Mouse (Mus musculus): ENCODE measurements around the gene Lmcd1. TPM values are rescaled to one million over a fixed set of nuclear protein-coding genes. Genes with fewer than 3 reads are reported as not detected.
A peak's percentile ranks its signal among the peaks of the same experiment; 100 is the strongest.

Gene Lmcd1
- polyA plus RNA-seq, 1 experiment from 2014 or later, result 31.7 TPM

GRCm38 (mm10) chr6:112302814-112303383 is 29.3 kb downstream of the Lmcd1 start:
- Histone ChIP-seq H3K4me2 (no peak overlapping the region), H3K27ac (ENCODE audit: low read depth) (no peak overlapping the region), H3K9ac (no peak overlapping the region), H3K4me3 (ENCODE audit: low read depth, low read length) (no peak overlapping the region), H3K9me3 (ENCODE audit: low read depth, low read length) (no peaks in the 10 kb centered on the region), H3K27me3 (ENCODE audit: insufficient read depth, low read length) (no peaks in the 10 kb centered on the region), H3K4me1 (ENCODE audit: insufficient read depth) (peaks cover 3% of the 10 kb centered on the region; the same call in 1 of the 2 replicates), H3K36me3 (ENCODE audit: insufficient read depth) (no peaks in the 10 kb centered on the region)
- 58% methylated on average over 9 of the region's 9 CpGs for WGBS
- no peak for ATAC-seq (ENCODE audit: insufficient read depth)
- DNase-seq, result no peak
- TF ChIP-seq CTCF (IDR thresholded peaks at IDR 0.05; ENCODE audit: low read depth), result no peak

- H3K9ac ChIP-seq, result no peak overlapping the region
- H3K27me3 ChIP-seq (ENCODE audit: insufficient read depth, low read length), result no peaks in the 10 kb centered on the region
- DNase-seq, result peak; percentile 72
- no peak for TF ChIP-seq CTCF (IDR thresholded peaks at IDR 0.05; ENCODE audit: low read depth)
- H3K9me3 ChIP-seq (ENCODE audit: low read depth, low read length), result no peaks in the 10 kb centered on the region
- H3K36me3 ChIP-seq (ENCODE audit: insufficient read depth), result no peaks in the 10 kb centered on the region
- no peak overlapping the region for H3K27ac ChIP-seq (ENCODE audit: low read depth)
- H3K4me2 ChIP-seq, result no peak overlapping the region
- no peak overlapping the region for H3K4me3 ChIP-seq (ENCODE audit: low read depth, low read length)
- WGBS, result 31% methylated on average over 8 of the region's 8 CpGs
- ATAC-seq (ENCODE audit: insufficient read depth), result peak; percentile 55
- H3K4me1 ChIP-seq (ENCODE audit: insufficient read depth), result peaks cover 3% of the 10 kb centered on the region; the same call in 1 of the 2 replicates
These were observed 31.2 kb downstream of the Lmcd1 start for GRCm38 (mm10) chr6:112304751-112305150.

GRCm38 (mm10) chr6:112309330-112309938 is 35.9 kb downstream of the Lmcd1 start:
- no peak overlapping the region; the same call in 1 of the 2 replicates for H3K27ac ChIP-seq (ENCODE audit: low read depth)

GRCm38 (mm10) chr6:112311385-112311784 is 37.8 kb downstream of the Lmcd1 start:
- no peak overlapping the region for H3K27ac ChIP-seq (ENCODE audit: low read depth)
- no peak overlapping the region for H3K4me2 ChIP-seq
- peaks cover 5% of the 10 kb centered on the region; the same call in 1 of the 2 replicates for H3K36me3 ChIP-seq (ENCODE audit: insufficient read depth)
- H3K27me3 ChIP-seq (ENCODE audit: insufficient read depth, low read length), result no peaks in the 10 kb centered on the region
- WGBS, result 23% methylated on average over 4 of the region's 4 CpGs
- TF ChIP-seq CTCF (IDR thresholded peaks at IDR 0.05; ENCODE audit: low read depth), result no peak
- no peak for ATAC-seq (ENCODE audit: insufficient read depth)
- DNase-seq, result peak; percentile 40
- H3K4me3 ChIP-seq (ENCODE audit: low read depth, low read length), result no peak overlapping the region
- no peaks in the 10 kb centered on the region for H3K4me1 ChIP-seq (ENCODE audit: insufficient read depth)
- no peak overlapping the region for H3K9ac ChIP-seq
- no peaks in the 10 kb centered on the region for H3K9me3 ChIP-seq (ENCODE audit: low read depth, low read length)

More at GRCm38 (mm10) chr6:112309330-112309938, 35.9 kb downstream of the Lmcd1 start:
- no peak overlapping the region for H3K4me3 ChIP-seq (ENCODE audit: low read depth, low read length)
- DNase-seq (peak; percentile 77), ATAC-seq (ENCODE audit: insufficient read depth) (peak; percentile 77)
- no peak for TF ChIP-seq CTCF (IDR thresholded peaks at IDR 0.05; ENCODE audit: low read depth)
- no peak overlapping the region for H3K4me2 ChIP-seq
- H3K4me1 ChIP-seq (ENCODE audit: insufficient read depth), result peaks cover 3% of the 10 kb centered on the region; the same call in 1 of the 2 replicates
- 31% methylated on average over 6 of the region's 6 CpGs for WGBS
- no peaks in the 10 kb centered on the region for H3K36me3 ChIP-seq (ENCODE audit: insufficient read depth)
- H3K9me3 ChIP-seq (ENCODE audit: low read depth, low read length), result no peaks in the 10 kb centered on the region
- H3K27me3 ChIP-seq (ENCODE audit: insufficient read depth, low read length), result no peaks in the 10 kb centered on the region
- no peak overlapping the region for H3K9ac ChIP-seq

GRCm38 (mm10) chr6:112319449-112319848 is 45.9 kb downstream of the Lmcd1 start:
- no peak for ATAC-seq (ENCODE audit: insufficient read depth)
- H3K4me2 ChIP-seq, result no peak overlapping the region

GRCm38 (mm10) chr6:112320679-112321078 is 47.1 kb downstream of the Lmcd1 start:
- 51% methylated on average over 5 of the region's 5 CpGs for WGBS
- no peak for DNase-seq
- Histone ChIP-seq H3K9me3 (ENCODE audit: low read depth, low read length) (no peaks in the 10 kb centered on the region), H3K27me3 (ENCODE audit: insufficient read depth, low read length) (no peaks in the 10 kb centered on the region), H3K4me2 (no peak overlapping the region), H3K9ac (no peak overlapping the region), H3K27ac (ENCODE audit: low read depth) (no peak overlapping the region), H3K36me3 (ENCODE audit: insufficient read depth) (peaks cover 3% of the 10 kb centered on the region; the same call in 1 of the 2 replicates), H3K4me1 (ENCODE audit: insufficient read depth) (no peaks in the 10 kb centered on the region), H3K4me3 (ENCODE audit: low read depth, low read length) (no peak overlapping the region)
- TF ChIP-seq CTCF (IDR thresholded peaks at IDR 0.05; ENCODE audit: low read depth), result no peak
- ATAC-seq (ENCODE audit: insufficient read depth), result no peak

More at GRCm38 (mm10) chr6:112319449-112319848, 45.9 kb downstream of the Lmcd1 start:
- Histone ChIP-seq H3K27ac (ENCODE audit: low read depth) (no peak overlapping the region), H3K9ac (no peak overlapping the region), H3K36me3 (ENCODE audit: insufficient read depth) (peaks cover 5% of the 10 kb centered on the region; the same call in 1 of the 2 replicates), H3K27me3 (ENCODE audit: insufficient read depth, low read length) (no peaks in the 10 kb centered on the region), H3K9me3 (ENCODE audit: low read depth, low read length) (no peaks in the 10 kb centered on the region), H3K4me1 (ENCODE audit: insufficient read depth) (no peaks in the 10 kb centered on the region), H3K4me3 (ENCODE audit: low read depth, low read length) (no peak overlapping the region)
- TF ChIP-seq CTCF (IDR thresholded peaks at IDR 0.05; ENCODE audit: low read depth), result no peak
- 92% methylated on average over 4 of the region's 4 CpGs for WGBS
- no peak for DNase-seq

GRCm38 (mm10) chr6:112322916-112323315 is 49.4 kb downstream of the Lmcd1 start:
- TF ChIP-seq CTCF (IDR thresholded peaks at IDR 0.05; ENCODE audit: low read depth), result no peak
- no peak overlapping the region for H3K4me2 ChIP-seq
- H3K4me3 ChIP-seq (ENCODE audit: low read depth, low read length), result no peak overlapping the region
- no peaks in the 10 kb centered on the region for H3K36me3 ChIP-seq (ENCODE audit: insufficient read depth)
- no peaks in the 10 kb centered on the region for H3K27me3 ChIP-seq (ENCODE audit: insufficient read depth, low read length)
- 64% methylated on average over 5 of the region's 5 CpGs for WGBS
- ATAC-seq (ENCODE audit: insufficient read depth) (peak; percentile 31; the same call in 1 of the 2 replicates), DNase-seq (peak; percentile 56)
- no peaks in the 10 kb centered on the region for H3K4me1 ChIP-seq (ENCODE audit: insufficient read depth)
- H3K27ac ChIP-seq (ENCODE audit: low read depth), result no peak overlapping the region
- no peak overlapping the region for H3K9ac ChIP-seq
- no peaks in the 10 kb centered on the region for H3K9me3 ChIP-seq (ENCODE audit: low read depth, low read length)

Measured in lung, embryonic 14.5 days (tissue).